Mouse (Mus musculus): ENCODE results near the gene Chrna10.

The Chrna10 gene

DNA sequence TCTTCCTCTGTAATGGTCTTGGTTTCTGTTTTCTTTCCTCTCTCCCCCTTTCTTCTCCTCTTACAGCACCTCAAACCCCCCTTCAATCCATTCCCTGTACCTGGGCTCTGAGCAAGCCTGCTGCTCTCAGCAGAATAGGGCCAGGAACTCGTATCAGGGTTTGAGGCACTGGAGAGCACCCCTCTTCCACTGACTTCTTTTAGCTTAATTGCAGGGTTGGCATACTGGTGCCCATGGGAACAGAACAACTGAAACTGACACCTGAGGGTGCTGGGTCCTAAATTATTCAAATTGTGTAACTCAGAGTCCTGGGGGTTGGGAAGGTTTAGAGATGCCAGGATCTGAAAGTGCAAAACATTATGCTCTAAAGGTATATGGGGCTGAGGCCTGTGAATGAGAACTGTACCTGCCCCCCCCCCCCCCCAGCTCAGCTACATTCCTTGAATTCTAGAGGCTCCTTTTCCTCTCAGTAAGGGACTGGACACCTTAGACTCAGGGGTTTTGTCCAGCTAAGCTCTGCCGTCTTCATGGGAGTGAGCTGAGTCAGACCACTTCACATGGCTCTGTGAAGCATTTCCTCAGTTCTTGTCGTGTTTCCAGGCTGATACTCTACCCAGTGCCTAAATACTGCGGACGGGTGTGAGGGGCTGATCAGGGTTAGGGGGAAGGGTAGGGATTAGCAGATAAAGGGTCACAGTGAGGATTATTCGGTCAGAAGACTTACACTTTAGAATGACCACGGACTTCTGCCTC is at the start of gene Chrna10:
TSS of gene Chrna10 (minus strand) at position 250 of the 753 bp plus-strand sequence.
- no peak for DNase-seq (ENCODE audit: low read depth, low spot score)

DNA sequence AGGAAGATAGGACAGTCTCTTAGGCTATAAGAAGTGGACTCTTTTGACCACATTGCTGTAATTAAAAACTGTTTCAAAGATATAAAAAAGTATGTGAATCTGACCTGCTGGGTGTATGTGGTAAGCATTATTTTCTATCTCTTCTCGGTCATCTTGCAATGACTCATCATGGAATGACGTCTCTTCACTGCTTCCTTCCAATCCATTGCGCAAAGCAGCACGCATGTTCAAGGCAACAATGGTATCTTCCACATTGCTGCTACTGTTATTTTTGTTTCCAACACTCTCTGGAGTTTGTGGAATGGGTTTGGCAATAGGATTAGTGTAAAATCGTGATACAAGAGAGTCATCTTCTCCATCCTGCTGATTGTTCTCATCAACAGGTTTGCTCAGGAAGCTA is 37.1 kb upstream of the Chrna10 start:
- DNase-seq (ENCODE audit: low read depth, low spot score): no peak

DNA sequence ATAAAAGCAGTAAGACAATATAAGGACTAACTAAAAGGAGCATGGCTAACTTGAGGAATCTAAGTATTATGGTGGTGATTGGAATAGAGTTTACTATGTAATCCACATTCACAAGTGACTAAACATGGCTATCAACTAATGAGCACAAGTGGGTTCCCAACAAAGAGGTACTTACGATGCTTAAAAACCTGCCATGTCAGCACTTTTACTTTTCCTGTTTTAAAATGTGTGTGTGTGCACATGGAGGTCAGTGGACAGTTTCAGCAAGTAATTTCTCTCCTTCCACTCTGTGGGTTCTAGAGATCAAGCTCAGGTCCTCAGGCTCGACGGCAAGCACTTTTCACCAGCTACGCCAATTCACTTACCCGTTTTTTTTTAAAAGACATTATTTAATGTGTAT is 21.3 kb upstream of the Chrna10 start:
- no peak for DNase-seq (ENCODE audit: low read depth, low spot score)

DNA sequence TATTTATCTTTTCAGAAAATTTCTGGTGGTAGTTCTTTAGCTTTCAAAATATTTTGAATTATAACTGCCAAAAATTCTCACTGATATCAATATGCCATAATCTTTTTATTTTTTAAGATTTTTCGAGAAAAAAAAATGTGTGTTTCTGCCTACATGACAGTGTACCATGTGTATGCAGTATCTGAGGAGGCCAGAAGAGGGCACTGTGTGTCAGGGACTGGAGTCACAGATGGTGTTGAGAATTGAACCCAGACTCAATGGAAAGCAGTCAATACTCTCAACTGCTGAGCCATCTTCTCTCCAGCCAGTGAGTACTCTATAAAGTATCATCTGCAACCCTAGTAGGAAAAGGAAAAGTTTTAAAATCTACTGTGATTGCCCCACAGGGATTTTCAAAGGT is 20.8 kb upstream of the Chrna10 start:
- DNase-seq (ENCODE audit: low read depth, low spot score): peak; percentile 77

DNA sequence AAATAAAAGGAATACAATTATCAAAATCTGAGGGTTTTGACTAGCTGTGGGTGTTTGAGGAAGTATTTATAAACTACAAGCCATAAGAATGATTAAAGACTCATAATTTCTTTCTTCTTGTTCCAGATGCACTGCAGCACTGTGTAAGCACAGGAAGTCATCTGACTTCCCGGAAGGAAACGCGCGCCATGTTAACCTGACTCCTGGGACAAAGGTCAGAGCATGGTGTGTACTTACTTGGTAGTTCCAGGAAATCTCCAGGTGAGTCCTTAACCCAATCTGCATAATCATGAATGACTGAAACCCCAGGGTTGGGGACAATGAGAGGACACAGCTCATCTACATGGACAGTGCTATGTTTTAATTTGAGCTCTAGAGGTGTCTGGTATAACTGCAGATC is 15.8 kb upstream of the Chrna10 start:
- DNase-seq (ENCODE audit: low read depth, low spot score): peak; percentile 48

DNA sequence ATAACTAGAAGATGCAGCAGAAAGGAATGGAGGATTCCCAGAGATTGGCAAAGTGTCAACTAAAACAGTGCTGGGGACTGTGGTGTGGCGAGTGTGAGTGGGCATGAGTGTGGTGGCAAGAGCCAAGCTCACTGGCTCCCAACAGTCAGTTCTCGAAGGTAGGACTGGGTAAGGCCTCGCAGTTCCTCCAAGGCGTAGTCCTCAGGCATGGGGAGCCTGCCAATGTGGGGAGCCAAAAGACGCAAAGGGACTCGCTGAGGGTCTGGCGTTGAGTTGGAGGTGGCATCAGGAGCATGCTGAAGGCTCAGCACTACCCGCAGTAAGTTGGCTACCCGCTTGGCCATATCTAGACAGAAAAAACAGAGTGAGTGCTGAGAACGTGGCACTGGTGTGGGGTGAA is 3.7 kb upstream of the Chrna10 start:
- no peak for DNase-seq (ENCODE audit: low read depth, low spot score)

DNA sequence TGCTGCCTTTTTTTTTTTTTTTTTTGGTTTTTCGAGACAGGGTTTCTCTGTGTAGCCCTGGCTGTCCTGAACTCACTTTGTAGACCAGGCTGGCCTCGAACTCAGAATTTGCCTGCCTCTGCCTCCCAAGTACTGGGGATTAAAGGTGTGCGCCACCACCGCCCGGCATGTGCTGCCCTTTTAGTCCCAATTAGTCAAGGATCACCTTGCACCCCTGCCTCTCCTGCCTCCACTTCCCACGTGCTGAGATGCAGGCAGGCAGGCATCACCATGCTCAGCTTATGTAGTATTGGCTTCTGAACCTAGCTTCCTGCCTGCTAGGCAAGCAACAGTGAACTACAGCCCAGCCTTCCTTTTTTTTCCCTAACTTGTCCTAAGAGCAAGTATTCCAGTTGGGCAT is 754 bp upstream of the Chrna10 start:
- DNase-seq (ENCODE audit: low read depth, low spot score): no peak

DNA sequence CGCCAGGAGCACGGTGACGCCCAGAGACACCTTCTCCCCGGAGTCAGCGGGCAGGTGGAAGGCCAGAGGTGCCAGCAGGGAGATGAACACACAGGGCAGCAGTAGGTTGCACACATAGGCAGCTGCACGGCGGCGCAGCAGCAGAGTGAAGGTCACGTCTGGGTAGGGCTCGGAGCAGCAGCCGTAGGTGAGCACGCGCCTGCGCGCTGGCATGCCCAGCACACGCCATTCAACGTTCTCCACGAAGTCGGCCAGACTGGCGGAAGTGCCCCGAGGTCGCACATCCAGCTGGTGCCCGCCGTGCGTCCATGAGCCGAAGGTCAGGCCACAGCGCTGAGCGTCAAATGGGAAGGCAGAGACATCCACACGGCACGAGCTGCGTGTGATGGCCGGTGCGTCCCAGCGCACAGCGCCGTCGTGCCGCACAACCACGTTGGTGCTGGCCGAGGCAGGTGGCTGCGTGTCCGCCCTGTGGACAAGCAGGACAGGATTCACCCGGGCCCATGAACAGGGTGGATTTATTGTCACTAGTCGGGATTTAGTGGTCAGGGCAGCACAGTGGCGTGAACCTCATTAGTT is 3.4 kb downstream of the Chrna10 start:
- DNase-seq (ENCODE audit: low read depth, low spot score): peak; percentile 61

DNA sequence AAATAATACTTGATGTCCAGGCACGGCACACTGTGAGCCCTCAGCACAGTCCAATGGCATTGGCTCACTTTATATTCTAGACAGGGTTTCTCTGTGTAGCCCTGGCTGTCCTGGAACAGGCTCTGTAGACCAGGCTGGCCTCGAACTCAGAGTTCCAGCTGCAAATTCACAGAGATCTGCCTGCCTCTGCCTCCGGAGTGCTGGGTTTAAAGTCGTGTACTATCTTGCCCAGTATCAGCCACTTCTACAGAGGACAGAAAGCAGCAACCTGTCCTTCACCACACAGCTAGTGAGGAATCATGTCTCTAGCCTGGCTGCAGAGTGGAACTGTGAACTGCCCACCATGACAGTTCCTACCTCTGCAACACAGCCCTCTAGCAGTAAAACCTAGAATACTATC is 6.9 kb downstream of the Chrna10 start:
- DNase-seq (ENCODE audit: low read depth, low spot score): no peak

DNA sequence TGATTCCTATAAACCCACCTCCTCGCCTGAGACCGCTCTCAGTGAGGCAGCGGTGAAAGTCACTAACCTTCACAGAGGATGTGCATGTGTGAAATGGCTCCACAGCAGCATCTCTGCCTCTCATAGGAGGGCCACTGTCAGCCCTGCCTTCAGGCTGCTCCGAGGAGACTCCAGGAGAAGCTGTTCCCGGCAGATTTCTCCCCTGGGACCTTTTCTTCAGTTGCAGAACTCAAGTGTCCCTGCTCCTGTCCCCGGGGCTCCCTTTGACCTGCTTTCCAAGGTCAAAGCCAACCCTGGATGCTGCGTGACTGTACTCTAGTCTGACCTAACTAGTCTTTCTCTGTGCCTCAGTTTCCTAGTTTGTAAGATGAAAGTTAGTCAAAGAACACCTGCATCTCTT is 7.5 kb downstream of the Chrna10 start, which contains the start of gene Art5:
TSS of gene Art5 (minus strand) at position 319 of the 400 bp plus-strand sequence.
- no peak for DNase-seq (ENCODE audit: low read depth, low spot score)

DNA sequence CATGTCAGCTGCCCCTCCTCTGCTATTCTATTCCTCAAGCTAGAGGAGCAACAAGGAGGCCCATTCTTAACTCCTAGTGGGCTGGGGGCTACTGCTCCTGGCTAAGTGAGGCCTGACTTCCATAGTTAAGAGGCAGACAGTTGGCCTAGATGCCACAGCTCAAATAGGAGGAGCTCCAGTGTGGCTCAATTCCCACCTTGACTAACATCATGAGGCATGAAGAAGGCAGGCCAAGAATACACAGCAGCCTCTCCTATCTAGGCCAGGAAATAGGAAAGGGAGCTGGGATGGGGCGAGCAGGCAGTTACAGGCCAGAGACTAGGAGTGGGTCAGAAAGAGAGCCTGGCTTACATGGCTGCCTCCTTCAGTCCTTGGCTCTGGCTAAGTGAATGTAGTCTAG is 8.4 kb downstream of the Chrna10 start:
- DNase-seq (ENCODE audit: low read depth, low spot score): no peak

DNA sequence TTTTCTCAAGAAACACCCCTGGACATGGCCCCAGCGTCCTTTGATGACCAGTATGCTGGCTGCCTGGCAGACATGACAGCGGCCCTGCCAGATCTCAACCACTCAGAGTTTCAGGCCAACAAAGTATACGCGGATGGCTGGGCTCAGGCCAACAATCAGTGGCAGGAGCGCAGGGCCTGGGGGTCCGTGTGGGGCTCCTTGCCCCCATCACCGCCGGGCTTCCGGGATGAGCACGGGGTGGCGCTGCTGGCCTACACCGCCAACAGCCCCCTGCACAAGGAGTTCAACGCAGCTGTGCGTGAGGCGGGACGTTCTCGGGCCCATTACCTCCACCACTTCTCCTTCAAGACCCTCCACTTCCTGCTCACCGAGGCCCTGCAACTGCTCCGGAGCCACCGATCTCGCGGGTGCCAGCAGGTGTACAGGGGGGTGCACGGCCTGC is 9.9 kb downstream of the Chrna10 start:
- DNase-seq (ENCODE audit: low read depth, low spot score): peak; percentile 58

DNA sequence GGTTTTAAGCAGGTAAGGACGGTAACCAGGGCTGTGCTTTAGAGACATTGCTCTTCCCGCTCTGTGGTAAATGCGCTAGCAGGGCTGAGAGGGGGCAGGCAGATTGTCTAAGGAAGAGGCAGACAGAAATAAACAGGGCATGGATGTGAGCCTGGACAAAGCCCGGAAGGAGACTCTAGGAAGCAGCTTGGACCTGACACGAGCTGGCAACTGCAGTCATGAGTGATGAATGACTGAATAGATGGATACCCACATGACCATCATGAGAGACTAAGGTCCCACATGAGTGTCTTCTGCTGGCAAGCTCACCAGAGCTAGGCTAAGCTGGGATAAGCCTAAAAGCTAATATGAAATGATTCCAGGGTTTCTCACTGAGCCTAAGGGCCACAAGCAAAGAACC is 12.5 kb downstream of the Chrna10 start:
- DNase-seq (ENCODE audit: low read depth, low spot score): no peak

DNA sequence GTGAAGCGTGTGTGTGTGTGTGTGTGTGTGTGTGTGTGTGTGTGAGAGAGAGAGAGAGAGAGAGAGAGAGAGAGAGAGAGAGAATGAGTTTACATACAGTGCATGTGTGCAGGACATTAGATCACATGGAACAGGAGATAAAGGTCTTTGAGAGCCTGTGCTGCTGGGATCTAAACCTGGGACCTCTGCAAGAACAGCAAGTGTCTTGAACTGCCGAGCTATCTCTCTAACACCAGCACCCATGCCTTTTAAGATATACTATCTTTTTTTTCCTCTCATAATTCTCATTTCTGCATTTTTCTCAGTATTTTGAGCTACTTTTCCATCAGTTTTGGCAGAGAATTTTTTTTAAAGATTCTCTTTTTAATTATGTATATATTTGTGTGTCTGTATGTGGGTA is 13.1 kb downstream of the Chrna10 start:
- DNase-seq (ENCODE audit: low read depth, low spot score): no peak

DNA sequence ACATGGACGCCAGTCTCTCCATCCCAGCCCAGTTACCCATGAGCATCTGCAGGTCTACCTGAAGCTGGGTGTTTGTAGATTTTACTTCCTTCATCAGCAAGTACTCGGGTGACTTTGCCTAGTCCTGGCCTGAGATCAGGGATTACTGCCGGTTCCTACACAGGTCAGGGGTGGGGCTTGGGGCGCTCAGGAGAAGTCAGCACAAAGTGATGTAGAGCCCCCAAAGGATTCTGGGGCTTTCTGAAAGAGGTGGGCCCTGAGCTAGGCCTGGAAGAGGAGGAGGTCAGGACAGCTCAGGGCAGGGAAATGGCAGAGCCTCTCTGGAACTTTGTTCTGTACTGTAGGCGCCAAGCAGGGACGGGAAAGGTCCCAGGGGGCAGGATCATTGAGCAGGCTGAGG is 13.9 kb downstream of the Chrna10 start:
- DNase-seq (ENCODE audit: low read depth, low spot score): peak; percentile 56

DNA sequence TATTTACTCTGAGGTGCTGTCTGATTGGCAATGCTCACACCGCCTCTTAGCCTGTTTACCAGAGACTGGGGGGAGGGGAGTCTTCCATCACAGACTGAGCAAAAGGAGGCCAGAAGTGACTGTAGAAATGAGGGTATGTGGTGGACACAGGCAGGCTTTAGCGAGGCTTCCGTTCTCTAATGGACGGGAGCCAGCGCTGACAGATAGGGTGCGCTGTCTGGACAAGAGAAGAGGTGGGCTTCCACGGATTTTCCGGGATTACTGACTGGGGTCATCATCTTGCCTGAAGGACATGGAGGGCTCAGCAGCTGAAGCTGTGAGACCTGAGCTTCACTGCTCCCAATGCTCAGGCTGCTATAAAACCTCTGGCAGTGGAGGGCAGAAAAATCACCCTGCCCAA is 14.4 kb downstream of the Chrna10 start:
- no peak for DNase-seq (ENCODE audit: low read depth, low spot score)

DNA sequence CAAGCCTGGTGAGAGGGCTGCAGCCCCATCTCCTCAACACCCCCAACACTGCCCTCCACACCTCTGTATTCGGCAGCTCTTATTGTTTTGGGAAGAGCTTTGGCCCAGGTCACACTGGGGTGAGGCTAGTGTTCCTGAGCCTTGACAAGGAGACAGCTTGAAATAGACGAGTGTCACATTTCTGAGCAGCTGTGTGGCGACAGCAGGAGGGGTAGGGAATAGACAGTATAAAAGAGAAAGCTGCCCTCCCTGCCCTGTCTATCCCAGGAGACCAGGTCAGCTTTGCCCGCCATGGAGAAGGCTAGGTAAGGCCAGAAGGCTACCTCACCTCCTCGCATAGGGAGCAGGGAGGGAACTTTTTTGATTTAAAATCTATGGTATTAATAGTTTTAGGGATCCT is 15.1 kb downstream of the Chrna10 start, which contains the start of gene Art1:
TSS of gene Art1 (plus strand) at position 257 of the 400 bp plus-strand sequence.
- no peak for DNase-seq (ENCODE audit: low read depth, low spot score)

DNA sequence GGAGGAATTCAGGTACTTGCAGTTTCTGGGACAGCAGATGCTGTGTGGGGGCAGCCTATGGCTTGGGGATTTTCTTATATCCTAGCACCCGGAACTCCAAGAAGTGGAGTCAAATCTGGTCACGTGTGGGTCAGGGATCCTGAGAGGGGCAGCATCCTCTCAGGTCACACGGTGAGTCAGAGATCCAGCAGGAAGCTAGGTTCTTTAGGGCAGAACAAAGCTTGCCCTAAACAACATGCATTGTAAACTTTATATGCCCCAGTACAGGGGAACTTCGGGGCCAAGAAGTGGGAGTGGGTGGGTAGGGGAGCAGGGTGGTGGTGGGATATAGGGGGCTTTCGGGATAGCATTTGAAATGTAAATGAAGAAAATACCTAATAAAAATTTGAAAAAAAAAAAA is 15.8 kb downstream of the Chrna10 start:
- no peak for DNase-seq (ENCODE audit: low read depth, low spot score)

DNA sequence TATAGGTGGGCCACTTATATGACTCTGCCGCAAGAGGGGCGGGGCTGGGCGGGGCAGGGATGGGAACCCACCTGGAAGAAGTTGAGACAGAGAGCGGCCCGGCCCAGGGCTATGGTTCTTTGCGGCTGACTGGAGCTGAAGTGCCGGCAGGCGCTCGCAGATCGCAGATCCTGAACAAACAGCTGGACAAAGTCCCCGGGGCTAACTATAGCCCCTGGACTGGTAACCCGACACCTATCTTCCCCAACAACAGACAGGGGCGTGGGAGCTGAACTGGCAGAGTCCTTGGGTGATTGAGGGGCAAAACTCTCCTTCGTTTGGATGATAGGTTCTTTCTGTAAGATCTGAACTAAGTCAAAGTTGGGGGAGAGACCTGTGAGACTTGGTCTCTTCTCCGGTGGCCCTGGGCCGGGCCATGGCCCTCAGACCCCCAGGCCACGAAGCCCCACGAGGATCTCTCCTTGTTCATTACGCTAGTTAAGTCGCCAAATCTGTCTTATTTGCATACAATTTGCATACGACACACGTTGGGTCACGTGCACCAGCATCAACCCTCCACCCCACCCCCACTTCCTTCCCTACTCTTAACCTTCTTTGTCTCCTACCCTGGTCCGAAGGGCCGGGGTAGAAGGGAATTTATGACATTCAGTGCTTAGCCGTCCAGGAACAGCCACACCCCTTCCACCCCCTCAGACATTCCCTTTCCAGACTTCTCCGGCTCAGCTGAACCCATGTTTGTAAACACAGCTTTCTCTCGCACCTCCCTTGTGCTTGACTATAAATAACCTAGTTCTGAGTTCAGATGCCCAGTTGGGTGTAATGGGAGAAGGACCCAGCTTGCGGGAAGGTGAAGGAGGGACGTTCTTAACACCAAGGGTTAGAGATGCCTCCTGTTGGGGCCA is 16.6 kb downstream of the Chrna10 start:
- peak; percentile 91 for DNase-seq (ENCODE audit: low read depth, low spot score)

DNA sequence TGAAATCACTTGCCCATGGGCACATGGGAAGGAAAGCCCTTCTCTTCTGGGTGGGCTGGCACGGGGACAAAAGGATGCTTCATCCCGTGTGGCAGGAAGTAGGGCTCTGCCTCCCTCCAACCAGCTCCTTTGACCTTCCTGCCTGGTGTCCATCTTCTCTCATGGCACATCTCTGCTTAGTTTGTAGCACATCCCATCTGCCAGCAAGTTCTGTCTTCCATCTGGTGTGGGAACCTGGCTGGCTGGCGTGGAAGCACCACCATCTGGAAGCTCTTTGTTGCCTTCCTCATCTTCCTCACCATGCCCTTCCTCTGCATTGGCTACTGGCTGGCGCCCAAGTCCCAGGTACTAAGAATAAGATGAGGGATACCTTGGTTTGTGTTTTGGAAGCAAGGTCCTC is 29.3 kb downstream of the Chrna10 start:
- DNase-seq (ENCODE audit: low read depth, low spot score): no peak

DNA sequence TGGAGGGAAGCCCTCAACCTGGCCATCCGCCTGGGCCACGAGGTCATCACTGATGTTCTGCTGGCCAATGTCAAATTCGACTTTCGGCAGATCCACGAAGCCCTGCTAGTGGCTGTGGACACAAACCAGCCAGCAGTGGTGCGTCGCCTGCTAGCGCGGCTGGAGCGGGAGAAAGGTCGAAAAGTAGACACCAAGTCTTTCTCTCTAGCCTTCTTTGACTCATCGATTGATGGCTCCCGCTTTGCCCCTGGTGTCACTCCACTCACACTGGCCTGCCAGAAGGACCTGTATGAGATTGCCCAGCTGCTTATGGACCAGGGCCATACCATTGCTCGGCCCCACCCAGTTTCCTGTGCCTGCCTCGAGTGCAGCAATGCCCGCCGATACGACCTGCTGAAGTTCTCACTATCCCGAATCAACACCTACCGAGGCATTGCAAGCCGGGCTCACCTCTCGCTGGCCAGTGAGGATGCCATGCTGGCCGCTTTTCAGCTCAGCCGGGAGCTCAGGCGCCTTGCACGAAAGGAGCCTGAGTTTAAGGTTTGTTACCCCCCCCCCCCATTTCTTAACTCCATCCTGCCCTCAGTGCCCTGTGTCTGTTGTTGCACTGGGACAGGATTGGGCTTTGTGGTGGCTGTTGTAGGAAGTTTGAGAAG is 32.5 kb downstream of the Chrna10 start:
- DNase-seq (ENCODE audit: low read depth, low spot score): no peak

DNA sequence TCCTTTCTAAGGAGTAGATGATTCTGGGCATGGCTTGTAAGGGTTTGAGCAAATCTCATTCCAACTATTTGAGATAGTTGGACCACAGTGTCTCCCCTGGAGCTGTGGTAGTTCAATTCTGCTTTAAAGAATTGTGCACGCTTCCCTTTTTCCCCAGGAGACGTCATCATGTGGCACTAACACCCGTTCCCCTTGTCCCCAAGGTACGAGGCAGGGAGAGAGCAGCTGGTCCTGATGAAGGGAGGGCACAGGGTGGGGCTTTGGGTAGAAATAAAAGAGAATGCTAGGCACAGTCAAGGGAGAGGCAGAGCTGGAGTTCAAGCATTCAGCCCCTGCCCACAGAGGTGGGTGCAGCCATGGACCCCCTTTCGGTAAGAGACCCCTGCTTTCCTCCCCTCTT is 33.8 kb downstream of the Chrna10 start, which contains the start of gene Trpc2:
TSS of gene Trpc2 (plus strand) at position 301 of the 400 bp plus-strand sequence.
- DNase-seq (ENCODE audit: low read depth, low spot score): no peak

Data from ZHBTc4 (cell line).